Mouse (Mus musculus) ES-E14 (cell line): ENCODE measurements at regions not wholly inside any gene's neighbourhood (a gene's known extent, or its start where the extent isn't known, plus 50 kb on each side); places are given as distances from the start of the nearest gene placed in this dataset.

ENCODE experiments used
- MAFK ChIP-seq: IDR thresholded peaks from 2 replicates; pipeline ENCODE4 v1.6.1; 2014; ENCODE audit warnings: mild to moderate bottlenecking, low read depth, low read length, inconsistent platforms; ENCODE audit not compliant: insufficient read depth
- ZC3H11A ChIP-seq: IDR thresholded peaks from 2 replicates; pipeline ENCODE4 v1.6.1; 2012; ENCODE audit warnings: low read depth, mild to moderate bottlenecking, inconsistent platforms, low read length, borderline replicate concordance

GRCm38 (mm10) chr4:23573013-23573412 is 923.2 kb upstream of the Mms22l start:
- TF ChIP-seq MAFK (peak; percentile 86), ZC3H11A (no peak)
